Mouse (Mus musculus) cerebellum, adult 8-10 months (tissue): ENCODE results near the gene Man1a2.

ENCODE experiments used
- DNase-seq: peaks from one replicate; pipeline ENCODE4 v3.0.0; 2022

Man1a2 gene

DNA sequence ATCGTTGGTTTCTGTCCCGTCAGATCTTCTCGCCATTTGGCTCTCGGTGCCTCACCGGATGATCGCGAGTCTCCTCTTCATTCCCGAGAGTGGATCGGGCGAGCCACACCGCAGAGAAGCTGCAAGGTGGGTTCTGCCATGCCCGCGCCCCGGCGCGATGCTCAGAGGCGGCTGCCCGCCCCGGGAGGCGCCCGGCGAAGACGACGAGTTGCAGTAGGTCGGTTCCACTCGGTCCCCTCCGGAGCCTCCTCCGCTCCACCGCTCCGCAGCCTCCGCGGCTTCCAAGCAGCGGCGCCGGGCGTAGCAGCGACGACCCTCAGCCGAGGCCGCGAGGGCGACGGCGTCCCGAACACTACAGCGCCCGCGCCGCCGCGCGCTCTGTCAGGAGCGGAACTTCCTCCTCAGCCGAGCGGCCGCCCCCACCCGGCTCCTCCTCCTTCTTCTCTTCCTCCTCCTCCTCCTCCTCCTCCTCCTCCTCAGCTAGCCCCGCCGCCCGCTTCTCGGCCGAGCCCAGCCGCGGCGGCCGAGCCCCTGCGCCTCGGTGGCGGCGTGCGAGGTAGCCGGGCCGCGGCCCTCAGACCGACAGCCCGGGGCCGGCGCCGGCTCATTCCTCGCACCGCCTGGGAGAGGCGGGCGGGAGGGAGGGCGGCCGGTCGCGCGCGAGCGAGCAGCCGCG lies at the start of gene Man1a2:
Gene Man1a2, minus strand, starts transcription at position 417 of the 676 bp plus-strand sequence.
- DNase-seq = peak; percentile 81

DNA sequence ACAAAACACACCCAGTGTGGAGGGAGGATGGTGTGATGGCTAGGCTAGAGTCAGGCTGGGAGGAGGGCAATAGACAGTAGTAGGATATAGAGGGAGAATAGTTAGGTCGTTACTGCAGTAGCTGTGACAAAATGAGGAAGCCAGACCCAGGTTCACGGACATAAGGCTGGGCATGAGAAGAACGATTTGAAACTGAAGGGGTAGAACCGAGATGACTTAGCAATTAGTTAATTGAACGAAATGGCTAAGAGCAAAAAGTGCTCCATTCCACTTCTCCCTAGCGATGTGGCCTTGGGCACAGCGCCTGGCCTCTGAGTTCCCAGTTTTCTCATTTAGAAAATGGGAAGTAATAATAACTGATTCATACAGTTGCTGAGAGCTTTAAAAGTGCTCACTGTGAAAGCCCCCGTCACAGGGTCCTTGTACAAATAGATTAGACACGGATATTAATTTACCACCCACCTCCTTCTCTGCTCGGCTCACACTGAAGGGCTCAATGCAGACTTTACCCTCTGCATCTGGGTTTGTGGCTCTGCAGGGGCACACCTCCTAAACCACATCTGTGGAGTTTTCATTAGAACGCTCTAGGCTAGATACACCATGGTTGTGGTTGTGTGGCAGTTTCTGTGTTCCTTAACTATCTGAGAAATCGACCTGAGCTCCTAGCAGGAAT lies 49.3 kb upstream of the Man1a2 start:
- no peak for DNase-seq

DNA sequence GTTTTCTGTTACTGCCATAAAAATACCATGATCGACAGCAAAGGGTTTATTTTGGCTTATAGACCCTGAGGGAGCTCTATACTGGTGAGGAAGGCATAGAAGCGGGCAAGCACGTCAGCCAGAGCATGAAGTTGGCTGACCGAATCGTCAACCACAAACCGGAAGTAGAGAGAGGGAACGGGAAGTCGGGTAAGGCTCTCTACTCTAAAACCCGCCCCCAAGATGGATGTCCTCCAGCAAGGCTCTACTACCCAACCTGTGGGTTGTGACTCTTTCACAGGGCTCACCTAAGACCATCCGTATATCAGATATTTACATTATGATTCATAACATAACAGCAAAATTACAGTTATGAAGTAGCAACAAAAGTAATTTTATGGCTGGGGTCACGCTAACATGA lies 46.6 kb upstream of the Man1a2 start:
- no peak for DNase-seq

DNA sequence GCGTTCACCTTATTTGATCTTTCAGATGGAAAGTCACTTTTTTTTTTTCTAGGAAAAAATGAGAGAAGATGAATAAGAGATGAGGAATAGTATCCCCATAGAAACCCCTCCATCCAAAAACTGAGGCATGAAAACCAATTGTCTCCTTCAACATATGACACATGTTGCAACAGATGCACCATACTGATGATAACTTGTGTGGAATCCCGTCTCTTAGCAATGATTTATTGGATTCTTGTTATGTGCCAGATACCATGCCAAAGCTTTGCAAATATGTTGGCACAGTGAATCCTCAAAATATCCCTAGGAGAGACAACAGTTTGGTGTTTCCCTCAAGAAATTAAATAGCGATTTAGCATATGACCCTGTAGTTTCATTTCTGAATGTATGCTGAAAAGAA lies 46.0 kb upstream of the Man1a2 start:
- no peak for DNase-seq

DNA sequence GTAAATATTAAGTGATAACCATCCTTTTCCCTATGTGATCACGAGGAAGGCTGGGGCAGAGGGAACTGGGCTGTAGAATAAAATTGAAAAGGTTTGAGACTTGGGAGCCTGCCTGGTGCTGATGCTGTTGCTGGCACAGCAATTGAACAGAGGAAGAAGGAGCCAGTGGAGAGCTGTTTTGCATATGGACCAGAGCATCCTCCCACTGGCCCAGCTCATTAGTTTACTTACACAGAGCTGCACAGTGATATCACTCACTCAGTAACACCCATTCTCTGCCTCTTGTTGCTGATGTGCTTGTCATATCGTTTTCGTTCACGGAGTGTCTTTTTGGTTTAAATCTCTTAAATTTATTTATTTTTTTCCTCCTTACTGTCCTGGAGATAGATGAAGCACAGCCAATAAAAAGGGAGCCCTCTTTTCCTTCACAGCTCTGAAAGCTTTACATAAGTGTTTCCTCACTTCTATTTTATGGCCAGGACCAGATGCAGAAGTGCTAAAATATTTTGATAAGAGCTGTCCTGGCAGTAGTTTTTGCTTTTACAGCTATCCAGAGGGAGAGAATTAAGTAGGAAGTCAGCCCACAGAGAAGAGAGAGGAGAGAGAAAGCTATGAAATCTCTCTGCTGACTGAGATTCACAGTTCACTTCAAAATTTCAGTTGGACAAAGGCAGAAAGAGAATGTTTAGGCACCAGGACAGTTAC lies 42.9 kb upstream of the Man1a2 start:
- DNase-seq = no peak

DNA sequence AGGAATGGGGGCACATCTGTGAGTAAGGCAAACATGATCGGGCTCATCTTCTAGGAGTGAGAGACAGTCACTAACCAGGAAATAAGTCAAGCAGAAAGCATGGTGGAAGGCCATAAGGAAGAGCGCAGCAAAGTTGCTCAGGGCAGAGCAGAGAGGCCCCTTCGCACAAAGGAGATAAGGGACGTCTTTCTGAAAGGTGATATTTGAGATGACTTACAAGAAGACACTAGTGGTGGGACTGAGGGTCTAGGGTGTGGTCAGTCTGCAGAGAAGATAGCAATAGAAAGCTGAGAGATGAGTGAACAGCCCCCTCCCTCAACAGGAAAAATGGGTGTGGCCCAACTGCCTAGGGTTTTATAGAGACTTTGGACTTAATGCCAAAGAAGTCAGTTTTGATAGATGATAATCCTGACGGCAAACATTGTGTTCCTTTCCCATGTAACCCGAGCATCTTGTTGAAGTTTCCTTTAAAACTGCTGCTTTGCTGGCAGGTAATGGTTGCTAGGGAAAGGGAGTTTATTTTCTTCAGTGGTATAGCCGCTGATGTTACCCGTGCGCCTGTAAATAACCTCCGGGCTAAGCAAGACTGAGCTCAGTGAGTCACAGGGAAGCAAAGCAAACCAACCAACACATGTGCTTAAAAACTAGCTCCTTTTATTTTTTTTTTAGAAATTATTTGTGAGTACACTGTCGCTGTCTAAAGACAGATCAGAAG lies 40.8 kb upstream of the Man1a2 start:
- no peak for DNase-seq

DNA sequence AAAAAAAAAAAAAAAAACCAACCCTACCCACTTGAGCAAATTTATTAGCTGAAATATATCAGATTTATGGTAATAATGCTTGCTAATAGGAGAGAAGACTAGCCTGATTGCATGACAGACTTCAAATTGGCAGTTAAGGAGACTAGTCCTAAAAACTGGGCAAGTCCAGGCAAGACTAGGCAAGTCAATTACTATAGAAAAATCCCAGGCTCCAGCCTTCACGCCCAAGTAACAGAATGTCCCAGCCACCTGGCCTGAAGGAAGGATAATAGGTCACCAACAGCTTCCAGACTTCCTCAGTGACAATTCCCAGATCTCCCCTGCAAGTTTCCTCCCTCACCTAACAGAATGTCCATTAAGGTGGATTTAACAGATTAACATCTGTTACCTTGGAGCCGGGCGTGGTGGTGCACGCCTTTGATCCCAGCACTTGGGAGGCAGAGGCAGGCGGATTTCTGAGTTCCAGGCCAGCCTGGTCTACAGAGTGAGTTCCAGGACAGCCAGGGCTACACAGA lies 35.5 kb upstream of the Man1a2 start:
- DNase-seq = no peak

DNA sequence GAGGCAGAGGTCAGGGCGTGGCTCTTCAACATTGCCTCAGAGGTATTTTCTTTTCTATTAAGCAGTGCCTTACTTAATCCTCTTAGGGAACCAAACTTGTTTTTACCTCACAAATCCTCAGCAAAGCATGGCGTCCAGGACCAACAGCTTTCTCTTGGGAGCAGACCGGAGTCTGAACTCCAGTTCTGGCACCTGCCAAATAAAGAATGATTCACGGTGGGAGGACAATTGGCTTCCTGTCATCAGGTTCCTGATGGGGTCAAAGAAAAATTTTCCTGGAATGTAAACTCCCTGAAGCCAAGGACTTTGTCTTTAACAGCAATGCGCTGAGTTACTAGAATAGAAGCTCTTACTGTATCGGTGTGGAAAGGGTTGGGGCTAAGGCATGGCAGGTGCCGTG lies 30.9 kb upstream of the Man1a2 start:
- DNase-seq = no peak

DNA sequence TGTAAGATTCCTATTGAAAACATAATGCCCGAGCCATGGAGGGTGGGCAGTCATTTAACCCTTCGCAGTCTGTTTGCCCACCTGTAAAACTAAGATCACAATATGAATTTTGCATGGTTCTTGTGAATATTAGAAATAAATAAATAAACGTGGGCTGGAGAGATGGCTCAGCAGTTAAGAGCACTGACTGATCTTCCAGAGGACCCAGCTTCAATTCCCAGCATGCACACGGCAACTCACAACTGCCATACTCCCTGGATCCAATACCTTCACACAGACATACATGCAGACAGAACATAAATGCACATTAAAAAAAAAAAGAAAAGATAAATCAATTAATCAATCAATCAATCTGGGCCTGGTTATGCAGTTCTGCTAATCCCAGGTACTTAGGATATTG lies 30.1 kb upstream of the Man1a2 start:
- no peak for DNase-seq

DNA sequence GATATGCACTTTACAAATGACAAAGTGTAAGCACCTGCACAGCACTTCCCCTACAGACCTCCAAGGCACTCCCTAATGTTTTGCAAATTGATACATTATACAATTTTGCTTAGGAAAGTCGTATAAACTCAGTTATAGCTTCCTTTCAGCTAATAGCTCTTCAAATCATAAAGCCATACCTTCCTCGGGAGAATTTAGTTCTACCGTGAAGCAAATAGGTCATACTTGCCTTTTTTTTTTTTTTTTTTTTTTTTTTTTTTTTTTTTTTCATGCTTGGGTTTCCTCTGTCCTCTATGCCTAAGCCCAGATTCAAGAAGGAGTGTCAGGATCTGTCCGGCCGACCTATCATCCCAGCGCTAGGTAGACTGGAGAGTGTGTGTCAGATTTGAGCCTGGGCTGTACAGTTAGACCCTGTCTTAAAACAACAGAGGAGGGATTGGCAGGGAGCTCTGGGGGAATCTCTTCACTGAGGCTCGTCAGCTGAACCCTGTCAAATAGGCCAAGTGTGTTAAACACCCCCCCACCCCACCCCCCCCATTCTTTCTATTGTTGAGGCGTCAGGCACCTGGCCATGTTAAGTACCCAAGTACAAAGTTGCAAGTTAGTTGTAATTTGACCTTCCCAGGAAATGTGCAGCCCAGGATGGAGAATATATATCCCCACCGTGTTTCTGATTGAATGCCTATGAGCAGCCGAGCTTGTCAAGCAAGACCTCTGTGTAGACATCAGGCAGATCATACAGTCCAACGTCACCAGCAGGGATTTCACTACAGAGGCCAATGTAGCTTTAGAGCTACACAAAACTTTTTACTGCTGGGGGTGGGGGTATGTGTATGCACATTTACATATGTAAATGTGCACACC lies 28.1 kb upstream of the Man1a2 start:
- no peak for DNase-seq

DNA sequence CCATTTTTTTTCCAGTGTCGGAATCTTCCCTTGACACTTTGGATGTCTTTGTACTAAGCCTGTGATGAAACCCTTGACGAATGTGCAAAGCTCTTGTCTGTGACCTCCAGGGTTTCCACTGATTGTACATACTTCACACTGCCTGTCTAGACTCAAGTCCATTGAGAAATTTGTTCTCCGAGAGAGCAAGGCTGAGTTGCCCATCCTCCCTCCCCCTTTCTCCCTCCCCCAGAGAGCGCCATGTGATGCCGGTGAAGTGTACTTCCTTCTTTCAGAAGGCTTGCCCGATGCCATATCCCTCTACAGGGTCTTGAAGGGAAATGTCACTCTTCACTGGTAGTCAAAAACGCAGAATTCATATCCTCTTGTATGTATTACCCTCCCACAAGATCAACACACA lies 26.8 kb upstream of the Man1a2 start:
- DNase-seq = no peak

DNA sequence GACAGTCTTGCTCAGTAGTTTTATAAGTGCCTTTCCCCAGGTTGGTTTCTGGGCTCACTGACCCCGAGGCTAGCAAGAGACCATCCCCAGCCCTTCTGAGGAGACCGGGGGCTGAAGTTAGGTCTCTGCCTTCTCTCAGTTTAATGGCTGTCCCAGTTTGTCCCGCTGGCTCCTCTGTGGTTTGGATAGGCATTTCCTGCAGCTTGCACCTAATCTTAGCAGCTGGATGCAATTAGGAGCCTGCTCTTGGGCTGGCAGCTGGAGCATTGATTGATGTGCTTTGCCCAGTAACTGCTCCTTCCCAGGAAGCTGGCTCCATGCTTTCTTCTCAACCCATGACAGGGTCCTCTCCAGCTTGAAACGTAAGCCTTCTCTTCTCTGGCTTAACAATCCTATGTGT lies 26.2 kb upstream of the Man1a2 start:
- DNase-seq = no peak

DNA sequence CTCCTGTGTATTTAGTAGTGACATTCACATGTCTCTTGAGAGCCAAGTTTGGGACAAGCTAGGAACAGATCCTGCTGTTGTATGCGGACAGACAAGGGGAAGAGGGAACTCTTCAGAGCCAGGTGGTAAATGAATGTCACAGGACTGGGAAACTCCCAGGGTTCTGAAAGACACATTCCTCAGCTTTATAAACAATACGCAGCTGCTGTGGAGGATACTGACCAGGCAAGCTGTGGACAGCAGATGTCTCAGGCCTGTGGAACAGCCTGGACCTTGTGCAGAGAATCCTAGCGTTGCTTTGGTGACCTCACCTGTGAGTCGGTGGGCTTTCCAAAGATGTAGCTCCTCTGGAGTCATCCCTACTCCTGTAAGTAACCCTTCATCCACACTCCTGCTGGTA lies 21.8 kb upstream of the Man1a2 start:
- no peak for DNase-seq

DNA sequence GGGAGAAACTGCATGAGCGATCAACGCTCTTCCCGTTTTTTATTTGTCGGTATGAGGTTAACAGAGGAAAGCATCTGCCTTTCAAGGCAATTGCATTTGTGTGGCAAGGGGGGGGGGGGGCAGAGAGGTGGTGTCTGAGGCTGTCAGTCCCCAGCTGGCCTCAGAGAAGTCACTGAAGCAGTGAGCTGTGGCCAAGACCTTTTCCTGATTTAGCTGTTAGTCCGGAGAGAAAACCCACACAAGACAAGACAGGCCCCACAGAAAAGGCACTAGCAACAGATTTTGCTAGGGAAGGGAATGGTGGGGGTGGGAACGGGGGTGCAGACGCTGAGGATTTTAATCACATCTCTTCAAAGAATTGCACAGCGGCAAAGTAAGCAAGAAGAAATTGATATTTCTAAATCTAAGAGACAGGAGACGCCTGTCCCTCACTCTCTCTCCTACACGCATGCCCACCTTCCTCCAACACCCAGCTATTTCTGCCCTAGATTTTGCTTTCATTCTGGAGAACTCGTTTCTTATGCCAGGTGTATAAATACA lies 19.9 kb upstream of the Man1a2 start:
- DNase-seq = no peak

DNA sequence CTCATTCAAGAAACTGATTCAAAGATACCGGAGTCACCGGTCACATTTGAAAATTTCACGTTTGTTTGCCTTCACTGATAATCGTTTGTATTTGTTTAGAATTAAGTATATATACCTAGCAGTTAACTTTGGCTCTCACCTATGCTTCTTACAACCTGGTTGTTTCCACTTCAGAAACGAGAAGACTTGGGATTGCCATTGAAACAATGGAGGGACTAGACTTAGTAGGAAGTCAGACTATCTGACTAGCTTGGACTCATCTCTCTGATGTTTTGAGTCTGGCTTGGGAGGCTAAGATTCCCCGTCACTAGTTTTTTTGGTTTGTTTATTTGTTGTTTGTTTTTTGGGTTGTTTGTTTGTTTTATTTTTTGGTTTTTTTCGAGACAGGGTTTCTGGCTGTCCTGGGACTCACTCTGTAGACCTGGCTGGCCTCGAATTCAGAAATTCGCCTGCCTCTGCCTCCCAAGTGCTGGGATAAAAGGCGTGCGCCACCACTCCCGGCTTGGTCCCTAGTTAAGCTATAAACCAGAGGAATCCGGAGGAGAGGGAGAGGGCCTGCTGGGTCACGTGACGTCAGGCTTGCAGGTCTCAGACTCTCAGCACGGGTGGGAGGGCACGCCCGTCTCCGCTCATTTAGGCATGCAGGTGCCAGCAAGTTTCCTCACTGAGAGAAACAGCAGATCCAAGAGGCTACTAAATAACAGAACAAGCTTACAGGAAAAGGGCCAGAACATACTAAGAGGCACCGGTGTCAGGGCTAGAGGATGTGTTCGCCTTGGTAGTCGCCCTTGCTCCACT lies 18.7 kb upstream of the Man1a2 start:
- DNase-seq = no peak

DNA sequence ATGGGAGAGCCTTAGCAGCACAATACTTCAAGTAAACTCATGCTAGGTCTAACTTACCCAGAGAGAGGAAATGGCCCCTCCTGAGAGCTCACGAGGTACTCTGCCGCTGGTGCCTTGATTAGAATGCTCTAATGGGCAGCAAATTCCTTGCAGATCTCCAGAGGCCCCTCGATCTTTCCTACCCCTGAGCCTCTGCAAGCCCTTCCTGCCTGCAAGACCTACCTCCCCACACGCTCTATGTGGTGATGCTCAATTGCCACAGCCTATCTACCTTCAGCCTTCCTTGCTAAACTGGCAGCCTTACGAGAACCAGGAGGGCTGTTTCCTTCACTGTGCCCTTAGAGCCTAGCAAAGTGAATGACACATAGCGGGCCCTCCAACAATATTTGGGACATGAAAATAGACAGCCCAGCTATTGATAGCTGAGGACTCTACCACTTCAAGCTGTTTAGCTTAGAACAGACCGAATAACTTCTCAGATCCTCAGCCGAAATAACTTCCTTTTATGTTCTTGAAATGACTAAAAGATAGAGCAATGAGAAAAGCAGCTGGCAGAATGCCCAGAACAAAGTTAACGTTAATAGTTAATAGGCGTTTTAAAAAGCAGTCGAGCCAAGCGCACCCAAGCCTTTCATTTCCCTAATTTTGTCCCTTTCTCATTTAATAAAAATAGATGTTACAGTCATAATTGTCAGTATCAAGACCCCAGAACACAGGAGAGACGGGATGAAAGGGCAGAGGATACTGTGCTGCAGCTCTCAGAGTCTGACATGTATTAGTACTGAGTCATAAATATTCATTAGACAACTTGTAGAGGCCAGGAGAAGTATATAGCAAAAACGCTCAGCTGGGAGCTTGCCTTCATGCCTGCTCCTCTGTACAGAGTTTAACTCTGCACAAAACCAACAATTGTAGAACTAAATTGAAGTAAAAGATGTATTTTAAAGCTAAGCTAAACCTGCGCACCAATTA lies 17.9 kb upstream of the Man1a2 start:
- no peak for DNase-seq

DNA sequence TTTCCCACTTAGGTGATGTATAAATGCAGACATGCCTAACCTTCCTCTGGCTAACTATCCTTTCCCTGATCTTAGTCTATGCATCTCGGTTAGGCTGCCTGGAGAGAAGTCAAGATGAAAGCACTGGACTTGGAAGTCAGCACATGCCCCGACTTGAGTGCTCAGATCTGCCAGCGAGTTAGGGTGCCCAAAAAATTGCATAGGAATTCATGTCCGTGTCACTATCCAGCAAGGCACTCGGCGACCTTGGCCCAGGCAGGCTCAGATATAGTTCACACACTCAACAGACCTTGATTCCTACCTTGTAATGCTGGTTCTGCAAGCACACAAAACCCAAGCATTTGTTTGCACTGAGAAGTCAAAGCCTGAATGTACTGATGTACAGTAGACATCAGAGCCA lies 3.4 kb upstream of the Man1a2 start:
- DNase-seq = no peak

DNA sequence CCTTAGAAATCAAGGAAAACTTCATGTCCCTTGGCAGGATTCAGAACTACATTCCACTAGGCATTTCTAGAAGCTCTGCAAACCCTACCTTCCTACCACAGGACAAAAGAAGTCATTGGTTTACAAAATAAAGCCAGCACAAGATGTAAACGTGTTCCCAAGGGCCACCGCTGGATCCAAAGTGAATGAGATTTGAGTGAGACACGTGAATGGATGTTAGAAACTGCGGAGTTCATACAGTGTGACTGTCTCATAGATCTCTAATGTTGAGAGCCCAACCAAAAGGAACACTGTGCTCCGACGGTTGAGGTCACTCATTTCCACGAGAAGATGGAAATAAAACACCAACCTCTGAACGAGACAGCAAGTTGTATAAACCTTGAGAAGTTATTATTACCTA lies 1.5 kb upstream of the Man1a2 start:
- DNase-seq = no peak

DNA sequence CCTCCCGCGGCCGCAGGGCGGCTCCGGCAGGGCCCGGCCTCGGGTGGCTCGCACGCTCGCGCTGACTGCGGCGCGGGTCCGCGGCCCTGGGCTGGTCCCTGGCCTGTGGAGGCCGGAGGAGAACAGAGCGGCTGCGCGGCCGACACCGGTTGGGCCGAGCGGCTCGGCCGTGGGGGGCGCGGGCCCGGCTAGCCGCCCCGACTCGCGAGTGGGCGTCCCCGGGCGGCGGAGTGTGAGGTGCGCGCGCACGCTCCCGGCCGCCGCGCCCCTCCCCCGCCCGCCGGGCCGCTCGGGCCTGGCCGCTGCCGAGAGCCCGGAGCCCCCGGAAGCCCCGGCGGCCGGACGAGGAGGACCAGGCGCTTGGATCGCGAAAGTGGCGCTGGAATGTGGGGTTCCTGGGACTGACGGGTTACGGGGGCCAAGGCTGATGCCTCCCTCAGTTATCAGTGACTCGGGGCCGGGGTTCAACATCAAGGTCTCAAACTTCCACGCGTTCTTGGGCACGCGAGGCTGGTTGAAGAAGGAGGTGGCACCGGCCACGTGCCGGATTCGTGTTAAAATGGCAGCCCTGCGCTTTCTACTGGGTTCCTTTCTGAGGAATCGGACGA lies 564 bp upstream of the Man1a2 start:
- peak; percentile 77 for DNase-seq
